Mouse (Mus musculus) spleen, adult 2 months (tissue): ENCODE measurements at regions not wholly inside any gene's neighbourhood (a gene's known extent, or its start where the extent isn't known, plus 50 kb on each side); places are given as distances from the start of the nearest gene placed in this dataset.

Experiments used
- CTCF ChIP-seq: fragments of 200-500 bp; IDR thresholded peaks from 2 replicates; pipeline ENCODE4 v1.5.1; 2011; ENCODE audit warnings: mild to moderate bottlenecking, inconsistent platforms; ENCODE audit not compliant: insufficient read depth, insufficient read length, insufficient replicate concordance; ENCODE audit errors: extremely low read depth
- POLR2A ChIP-seq: fragments of 200-500 bp; IDR thresholded peaks from 2 replicates; pipeline ENCODE4 v1.6.1; 2011; ENCODE audit warnings: low read depth, low read length, inconsistent platforms

DNA sequence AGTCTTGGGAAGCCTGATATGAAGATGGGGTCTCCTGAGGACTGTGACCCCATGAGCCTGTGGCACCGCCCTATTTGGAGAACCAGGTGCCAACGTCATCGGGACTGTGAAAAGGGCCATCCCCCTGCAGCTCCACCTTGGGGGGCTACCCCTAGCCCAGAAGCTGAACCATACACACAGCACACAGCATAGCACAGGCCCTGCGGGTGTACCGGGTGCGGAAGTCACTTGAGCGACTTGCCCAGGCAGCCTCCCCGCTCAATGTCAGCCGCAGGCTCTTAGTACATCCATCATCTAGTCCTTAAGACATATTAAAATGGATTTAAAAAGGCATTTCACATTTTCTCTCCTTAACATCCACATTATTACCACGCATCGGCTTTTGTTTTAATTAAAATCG, 118.2 kb upstream of the Smad3 start:
- no peak for TF ChIP-seq POLR2A
- TF ChIP-seq CTCF: no peak
